8 mouse cellular contexts compared by ENCODE assay signal in the genomic region with DNA sequence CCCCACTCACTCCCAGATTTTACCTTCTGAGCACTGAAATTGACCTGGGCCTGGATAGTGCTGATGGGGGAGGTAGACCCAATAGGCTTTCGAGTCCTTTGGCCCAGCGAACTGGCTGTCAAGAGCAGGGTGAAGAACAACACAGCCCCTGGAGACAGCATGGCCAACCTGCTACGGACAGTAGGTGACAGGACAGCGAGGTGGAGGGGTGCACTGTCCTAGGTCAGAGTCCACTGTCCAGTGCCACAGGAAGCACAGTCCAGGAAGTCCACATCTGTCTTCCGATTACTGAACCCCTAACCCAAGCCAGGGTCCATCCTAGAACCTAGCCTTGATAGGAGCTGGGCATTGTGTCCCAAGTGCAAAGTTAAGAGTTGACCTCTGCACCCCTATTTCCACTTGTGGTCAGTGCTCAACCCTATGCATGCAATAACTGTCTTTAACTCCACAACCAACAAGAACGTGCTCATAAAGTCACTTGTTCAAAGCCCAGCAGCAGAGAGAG. TPM values are rescaled to one million over a fixed set of nuclear protein-coding genes. Genes with fewer than 3 reads are reported as not detected.
DNase-seq lines count a peak whose midpoint lies in the region; ATAC-seq and TF ChIP-seq lines count a peak whose summit lies in the region.

No protein-coding gene starts in this region.

- 68% methylated on average over 6 of the region's 6 CpGs for WGBS in lung, embryonic 14.5 days
- WGBS in embryonic facial prominence, embryonic 13.5 days: 73% methylated on average over 6 of the region's 6 CpGs
- WGBS in hindbrain, postnatal 0 days: 74% methylated on average over 6 of the region's 6 CpGs
- 68% methylated on average over 6 of the region's 6 CpGs for WGBS in midbrain, embryonic 13.5 days

- peak; percentile 4 for DNase-seq in lung, embryonic 14.5 days
- no peak for DNase-seq in lung, postnatal 4 days
- no peak for DNase-seq in hindbrain, postnatal 0 days (ENCODE audit: low spot score)
- no peak for DNase-seq in adrenal gland, postnatal 25 days
- DNase-seq in thymus, postnatal 25 days: no peak
- DNase-seq in left cerebral cortex, adult 9 months (ENCODE audit: low spot score in 2 of 2): no peak

- H3K9me3 ChIP-seq in lung, embryonic 14.5 days (ENCODE audit: low read depth, low read length): no peaks in the 10 kb centered on the region
- H3K9me3 ChIP-seq in embryonic facial prominence, embryonic 13.5 days: no peaks in the 10 kb centered on the region
- H3K9me3 ChIP-seq in hindbrain, postnatal 0 days (ENCODE audit: low read length): no peaks in the 10 kb centered on the region
- no peaks in the 10 kb centered on the region for H3K9me3 ChIP-seq in midbrain, embryonic 13.5 days

- H3K36me3 ChIP-seq in lung, embryonic 14.5 days (ENCODE audit: insufficient read depth): peaks cover 22% of the 10 kb centered on the region
- peaks cover 24% of the 10 kb centered on the region for H3K36me3 ChIP-seq in embryonic facial prominence, embryonic 13.5 days
- peaks cover 24% of the 10 kb centered on the region; the same call in 1 of the 2 replicates for H3K36me3 ChIP-seq in hindbrain, postnatal 0 days (ENCODE audit: insufficient read depth, low read length)
- H3K36me3 ChIP-seq in midbrain, embryonic 13.5 days: peaks cover 27% of the 10 kb centered on the region

- peak; percentile 37 for ATAC-seq in lung, embryonic 14.5 days (ENCODE audit: insufficient read depth)
- ATAC-seq in embryonic facial prominence, embryonic 13.5 days (ENCODE audit: insufficient number of reproducible peaks, insufficient read depth, low FRiP score, low TSS enrichment, low read depth): no peak
- peak; percentile 13; the same call in 1 of the 2 replicates for ATAC-seq in hindbrain, postnatal 0 days
- ATAC-seq in midbrain, embryonic 13.5 days: peak; percentile 53

- peak overlapping the region; percentile 85 for H3K4me3 ChIP-seq in lung, embryonic 14.5 days (ENCODE audit: low read depth, low read length)
- peak overlapping the region; percentile 87 for H3K4me3 ChIP-seq in embryonic facial prominence, embryonic 13.5 days
- peak overlapping the region; percentile 69 for H3K4me3 ChIP-seq in hindbrain, postnatal 0 days (ENCODE audit: low read length)
- peak overlapping the region; percentile 91 for H3K4me3 ChIP-seq in midbrain, embryonic 13.5 days (replicated peaks)

- TF ChIP-seq CTCF in lung, embryonic 14.5 days (IDR thresholded peaks at IDR 0.05; ENCODE audit: low read depth): no peak
- TF ChIP-seq CTCF in hindbrain, postnatal 0 days (IDR thresholded peaks at IDR 0.05; ENCODE audit: low read depth): no peak

- H3K4me2 ChIP-seq in lung, embryonic 14.5 days: peak overlapping the region; percentile 87
- H3K4me2 ChIP-seq in embryonic facial prominence, embryonic 13.5 days: peak overlapping the region; percentile 94
- peak overlapping the region; percentile 94 for H3K4me2 ChIP-seq in hindbrain, postnatal 0 days (ENCODE audit: low read depth, low read length)
- H3K4me2 ChIP-seq in midbrain, embryonic 13.5 days (replicated peaks): peak overlapping the region; percentile 99

- H3K27me3 ChIP-seq in lung, embryonic 14.5 days (ENCODE audit: insufficient read depth, low read length): no peaks in the 10 kb centered on the region
- no peaks in the 10 kb centered on the region for H3K27me3 ChIP-seq in embryonic facial prominence, embryonic 13.5 days
- H3K27me3 ChIP-seq in hindbrain, postnatal 0 days (ENCODE audit: insufficient read depth, low read length): no peaks in the 10 kb centered on the region
- H3K27me3 ChIP-seq in midbrain, embryonic 13.5 days: no peaks in the 10 kb centered on the region

- peaks cover 8% of the 10 kb centered on the region for H3K4me1 ChIP-seq in lung, embryonic 14.5 days (ENCODE audit: insufficient read depth)
- peaks cover 21% of the 10 kb centered on the region for H3K4me1 ChIP-seq in embryonic facial prominence, embryonic 13.5 days
- peaks cover 14% of the 10 kb centered on the region for H3K4me1 ChIP-seq in hindbrain, postnatal 0 days (ENCODE audit: insufficient read depth, low read length)
- peaks cover 17% of the 10 kb centered on the region for H3K4me1 ChIP-seq in midbrain, embryonic 13.5 days (replicated peaks)

- peak overlapping the region; percentile 49 for H3K9ac ChIP-seq in lung, embryonic 14.5 days
- peak overlapping the region; percentile 73 for H3K9ac ChIP-seq in embryonic facial prominence, embryonic 13.5 days
- H3K9ac ChIP-seq in hindbrain, postnatal 0 days (replicated peaks; ENCODE audit: low read length): peak overlapping the region; percentile 44
- H3K9ac ChIP-seq in midbrain, embryonic 13.5 days (replicated peaks): peak overlapping the region; percentile 51; the same call in 1 of the 2 replicates

- H3K27ac ChIP-seq in lung, embryonic 14.5 days (ENCODE audit: low read depth): peak overlapping the region; percentile 58; the same call in 1 of the 2 replicates
- H3K27ac ChIP-seq in embryonic facial prominence, embryonic 13.5 days: no peak overlapping the region
- peak overlapping the region; percentile 74 for H3K27ac ChIP-seq in hindbrain, postnatal 0 days
- peak overlapping the region; percentile 40; the same call in 1 of the 2 replicates for H3K27ac ChIP-seq in midbrain, embryonic 13.5 days

RNA-seq across cellular contexts. Expression of a gene that starts 0.4 kb away (rescaled TPM):
- 75.8 and 77.7 TPM in 2 replicates for polyA plus RNA-seq in lung, embryonic 14.5 days (2014; fragmentation: Nextera tagmentation; extraction: Ambion mirVana)
- polyA plus RNA-seq in embryonic facial prominence, embryonic 13.5 days (2015; fragmentation: Nextera tagmentation; extraction: Ambion mirVana): 75.1 and 81.1 TPM in 2 replicates
- total RNA-seq in hindbrain, postnatal 0 days (2014; rRNA removed): 140 and 175 TPM in 2 replicates
- 93.4 and 102 TPM in 2 replicates for polyA plus RNA-seq in hindbrain, postnatal 0 days (2015; fragmentation: Nextera tagmentation; extraction: Ambion mirVana)
- polyA plus RNA-seq in midbrain, embryonic 13.5 days (2015; fragmentation: Nextera tagmentation; extraction: Ambion mirVana): 120 and 122 TPM in 2 replicates
- total RNA-seq in adrenal gland, postnatal 25 days (2021): 99.9 and 103 TPM in 2 replicates

RNA-seq across cellular contexts. Expression of a gene that starts 1.4 kb away (rescaled TPM):
- polyA plus RNA-seq in lung, embryonic 14.5 days (2014; fragmentation: Nextera tagmentation; extraction: Ambion mirVana): 3.9 and 5.5 TPM in 2 replicates
- polyA plus RNA-seq in embryonic facial prominence, embryonic 13.5 days (2015; fragmentation: Nextera tagmentation; extraction: Ambion mirVana): 5.8 and 6.2 TPM in 2 replicates
- 0.58 and 0.68 TPM in 2 replicates for total RNA-seq in hindbrain, postnatal 0 days (2014; rRNA removed)
- polyA plus RNA-seq in hindbrain, postnatal 0 days (2015; fragmentation: Nextera tagmentation; extraction: Ambion mirVana): 6.5 and 8.0 TPM in 2 replicates
- 5.6 and 7.2 TPM in 2 replicates for polyA plus RNA-seq in midbrain, embryonic 13.5 days (2015; fragmentation: Nextera tagmentation; extraction: Ambion mirVana)
- 1.7 and 3.3 TPM in 2 replicates for total RNA-seq in adrenal gland, postnatal 25 days (2021)

RNA-seq across cellular contexts. Expression of a gene that starts 6.4 kb away (rescaled TPM):
- not detected in 2 replicates for polyA plus RNA-seq in lung, embryonic 14.5 days (2014; fragmentation: Nextera tagmentation; extraction: Ambion mirVana)
- not detected in 2 replicates for polyA plus RNA-seq in embryonic facial prominence, embryonic 13.5 days (2015; fragmentation: Nextera tagmentation; extraction: Ambion mirVana)
- not detected in 2 replicates for total RNA-seq in hindbrain, postnatal 0 days (2014; rRNA removed)
- polyA plus RNA-seq in hindbrain, postnatal 0 days (2015; fragmentation: Nextera tagmentation; extraction: Ambion mirVana): not detected in 2 replicates
- polyA plus RNA-seq in midbrain, embryonic 13.5 days (2015; fragmentation: Nextera tagmentation; extraction: Ambion mirVana): not detected in 2 replicates
- not detected in 2 replicates for total RNA-seq in adrenal gland, postnatal 25 days (2021)

RNA-seq across cellular contexts. Expression of a gene that starts 30.3 kb away (rescaled TPM):
- polyA plus RNA-seq in lung, embryonic 14.5 days (2014; fragmentation: Nextera tagmentation; extraction: Ambion mirVana): 3.3 and 3.4 TPM in 2 replicates
- 1.3 and 2.8 TPM in 2 replicates for polyA plus RNA-seq in embryonic facial prominence, embryonic 13.5 days (2015; fragmentation: Nextera tagmentation; extraction: Ambion mirVana)
- 1,517 and 2,498 TPM in 2 replicates for total RNA-seq in hindbrain, postnatal 0 days (2014; rRNA removed)
- polyA plus RNA-seq in hindbrain, postnatal 0 days (2015; fragmentation: Nextera tagmentation; extraction: Ambion mirVana): 2,872 and 3,193 TPM in 2 replicates
- polyA plus RNA-seq in midbrain, embryonic 13.5 days (2015; fragmentation: Nextera tagmentation; extraction: Ambion mirVana): 48.6 and 80.5 TPM in 2 replicates
- total RNA-seq in adrenal gland, postnatal 25 days (2021): 3.6 and 3.8 TPM in 2 replicates

RNA-seq across cellular contexts. Expression of a gene that starts 39.2 kb away (rescaled TPM):
- 15.8 and 23.5 TPM in 2 replicates for polyA plus RNA-seq in lung, embryonic 14.5 days (2014; fragmentation: Nextera tagmentation; extraction: Ambion mirVana)
- polyA plus RNA-seq in embryonic facial prominence, embryonic 13.5 days (2015; fragmentation: Nextera tagmentation; extraction: Ambion mirVana): 29.4 and 35.9 TPM in 2 replicates
- 183 and 187 TPM in 2 replicates for total RNA-seq in hindbrain, postnatal 0 days (2014; rRNA removed)
- polyA plus RNA-seq in hindbrain, postnatal 0 days (2015; fragmentation: Nextera tagmentation; extraction: Ambion mirVana): 141 and 145 TPM in 2 replicates
- 85.7 and 92.1 TPM in 2 replicates for polyA plus RNA-seq in midbrain, embryonic 13.5 days (2015; fragmentation: Nextera tagmentation; extraction: Ambion mirVana)
- total RNA-seq in adrenal gland, postnatal 25 days (2021): 32.6 and 41.0 TPM in 2 replicates
